Mouse (Mus musculus): ENCODE measurements at regions not wholly inside any gene's neighbourhood (a gene's known extent, or its start where the extent isn't known, plus 50 kb on each side); places are given as distances from the start of the nearest gene placed in this dataset.

- Histone ChIP-seq H3K4me1 (no peaks in the 10 kb centered on the region), H3K9ac (no peak overlapping the region), H3K9me3 (replicated peaks) (no peaks in the 10 kb centered on the region; the same call in 1 of the 2 replicates), H3K36me3 (no peaks in the 10 kb centered on the region), H3K27me3 (replicated peaks) (no peaks in the 10 kb centered on the region), H3K4me3 (no peak overlapping the region), H3K4me2 (no peak overlapping the region), H3K27ac (no peak overlapping the region)
- ATAC-seq, result no peak
- 75% methylated on average over 8 of the region's 8 CpGs for WGBS (ENCODE audit: insufficient replicate concordance)
These were observed 311.5 kb upstream of the Castor2 start for GRCm38 (mm10) chr5:133788006-133788405.

- Histone ChIP-seq H3K4me2 (no peak overlapping the region), H3K27me3 (replicated peaks) (no peaks in the 10 kb centered on the region), H3K36me3 (no peaks in the 10 kb centered on the region), H3K9me3 (replicated peaks) (no peaks in the 10 kb centered on the region; the same call in 1 of the 2 replicates), H3K4me3 (no peak overlapping the region), H3K27ac (no peak overlapping the region), H3K9ac (no peak overlapping the region), H3K4me1 (no peaks in the 10 kb centered on the region)
- WGBS (ENCODE audit: insufficient replicate concordance), result 69% methylated on average over 7 of the region's 7 CpGs
- no peak for ATAC-seq
These were observed 312.0 kb upstream of the Castor2 start for GRCm38 (mm10) chr5:133787491-133787890.

- no peak overlapping the region for H3K4me3 ChIP-seq
- H3K27ac ChIP-seq, result no peak overlapping the region
- no peak for ATAC-seq
- no peaks in the 10 kb centered on the region for H3K4me1 ChIP-seq
- H3K27me3 ChIP-seq (replicated peaks), result no peaks in the 10 kb centered on the region
- no peaks in the 10 kb centered on the region for H3K9me3 ChIP-seq (replicated peaks)
- no peak overlapping the region for H3K9ac ChIP-seq
- H3K36me3 ChIP-seq, result no peaks in the 10 kb centered on the region
- no peak overlapping the region for H3K4me2 ChIP-seq
These were observed 322.9 kb upstream of the Castor2 start for GRCm38 (mm10) chr5:133776591-133776990.

- Histone ChIP-seq H3K4me1 (no peaks in the 10 kb centered on the region), H3K9ac (no peak overlapping the region), H3K9me3 (replicated peaks) (no peaks in the 10 kb centered on the region), H3K4me3 (no peak overlapping the region), H3K36me3 (no peaks in the 10 kb centered on the region), H3K27me3 (replicated peaks) (no peaks in the 10 kb centered on the region), H3K27ac (no peak overlapping the region), H3K4me2 (no peak overlapping the region)
- 62% methylated on average over 3 of the region's 3 CpGs for WGBS (ENCODE audit: insufficient replicate concordance)
- ATAC-seq, result no peak
These were observed 325.4 kb upstream of the Castor2 start for GRCm38 (mm10) chr5:133774116-133774515.

GRCm38 (mm10) chr5:133768856-133769255 is 330.7 kb upstream of the Castor2 start:
- no peak for ATAC-seq
- no peak overlapping the region for H3K4me3 ChIP-seq
- no peaks in the 10 kb centered on the region for H3K27me3 ChIP-seq (replicated peaks)
- H3K4me1 ChIP-seq, result no peaks in the 10 kb centered on the region
- no peak overlapping the region for H3K27ac ChIP-seq
- H3K36me3 ChIP-seq, result no peaks in the 10 kb centered on the region
- H3K9ac ChIP-seq, result no peak overlapping the region
- 56% methylated on average over 2 of the region's 2 CpGs for WGBS (ENCODE audit: insufficient replicate concordance)
- H3K4me2 ChIP-seq, result no peak overlapping the region
- no peaks in the 10 kb centered on the region for H3K9me3 ChIP-seq (replicated peaks)

- no peaks in the 10 kb centered on the region for H3K36me3 ChIP-seq
- no peak overlapping the region for H3K9ac ChIP-seq
- no peaks in the 10 kb centered on the region for H3K4me1 ChIP-seq
- H3K4me3 ChIP-seq, result no peak overlapping the region
- H3K27ac ChIP-seq, result no peak overlapping the region
- no peaks in the 10 kb centered on the region for H3K27me3 ChIP-seq (replicated peaks)
- 78% methylated on average over 2 of the region's 2 CpGs for WGBS (ENCODE audit: insufficient replicate concordance)
- no peaks in the 10 kb centered on the region for H3K9me3 ChIP-seq (replicated peaks)
- ATAC-seq, result no peak
- H3K4me2 ChIP-seq, result no peak overlapping the region
These were observed 341.7 kb upstream of the Castor2 start for GRCm38 (mm10) chr5:133757817-133758216.

- Histone ChIP-seq H3K4me2 (no peak overlapping the region), H3K36me3 (no peaks in the 10 kb centered on the region), H3K4me3 (no peak overlapping the region), H3K27ac (no peak overlapping the region), H3K27me3 (replicated peaks) (no peaks in the 10 kb centered on the region), H3K4me1 (no peaks in the 10 kb centered on the region), H3K9ac (no peak overlapping the region), H3K9me3 (replicated peaks) (no peaks in the 10 kb centered on the region)
- ATAC-seq, result no peak
- 38% methylated on average over 7 of the region's 7 CpGs for WGBS (ENCODE audit: insufficient replicate concordance)
These were observed 345.3 kb upstream of the Castor2 start for GRCm38 (mm10) chr5:133754180-133754579.

- 39% methylated on average over 8 of the region's 8 CpGs for WGBS (ENCODE audit: insufficient replicate concordance)
- 0 out of 2 replicates have a peak, but pooled peaks cover under 1% of the 10 kb centered on the region for H3K9me3 ChIP-seq (replicated peaks)
- no peaks in the 10 kb centered on the region for H3K4me1 ChIP-seq
- H3K27ac ChIP-seq, result no peak overlapping the region
- H3K9ac ChIP-seq, result no peak overlapping the region
- no peak for ATAC-seq
- H3K27me3 ChIP-seq (replicated peaks), result no peaks in the 10 kb centered on the region
- H3K4me2 ChIP-seq, result no peak overlapping the region
- H3K36me3 ChIP-seq, result no peaks in the 10 kb centered on the region
- H3K4me3 ChIP-seq, result no peak overlapping the region
These were observed 345.9 kb upstream of the Castor2 start for GRCm38 (mm10) chr5:133753461-133754160.

- no peaks in the 10 kb centered on the region for H3K27me3 ChIP-seq (replicated peaks)
- WGBS (ENCODE audit: insufficient replicate concordance), result 57% methylated on average over 1 of the region's 1 CpGs
- no peak overlapping the region for H3K4me2 ChIP-seq
- no peak overlapping the region for H3K9ac ChIP-seq
- no peak for ATAC-seq
- H3K36me3 ChIP-seq, result no peaks in the 10 kb centered on the region
- H3K27ac ChIP-seq, result no peak overlapping the region
- H3K4me3 ChIP-seq, result no peak overlapping the region
- H3K4me1 ChIP-seq, result no peaks in the 10 kb centered on the region
- H3K9me3 ChIP-seq (replicated peaks), result peaks cover 26% of the 10 kb centered on the region; the same call in 1 of the 2 replicates
These were observed 352.6 kb upstream of the Castor2 start for GRCm38 (mm10) chr5:133746960-133747359.

GRCm38 (mm10) chr5:133746411-133746810 is 353.1 kb upstream of the Castor2 start:
- Histone ChIP-seq H3K4me2 (no peak overlapping the region), H3K36me3 (no peaks in the 10 kb centered on the region), H3K9ac (no peak overlapping the region), H3K4me1 (no peaks in the 10 kb centered on the region), H3K9me3 (replicated peaks) (peaks cover 26% of the 10 kb centered on the region; the same call in 1 of the 2 replicates), H3K27me3 (replicated peaks) (no peaks in the 10 kb centered on the region), H3K27ac (no peak overlapping the region), H3K4me3 (no peak overlapping the region)
- WGBS (ENCODE audit: insufficient replicate concordance), result 72% methylated on average over 10 of the region's 10 CpGs
- ATAC-seq, result no peak

GRCm38 (mm10) chr5:133744136-133744535 is 355.4 kb upstream of the Castor2 start:
- no peak overlapping the region for H3K27ac ChIP-seq
- no peaks in the 10 kb centered on the region for H3K27me3 ChIP-seq (replicated peaks)
- peaks cover 26% of the 10 kb centered on the region; the same call in 1 of the 2 replicates for H3K9me3 ChIP-seq (replicated peaks)
- no peak overlapping the region for H3K4me2 ChIP-seq
- ATAC-seq, result no peak
- 62% methylated on average over 3 of the region's 3 CpGs for WGBS (ENCODE audit: insufficient replicate concordance)
- H3K4me1 ChIP-seq, result no peaks in the 10 kb centered on the region
- no peaks in the 10 kb centered on the region for H3K36me3 ChIP-seq
- H3K9ac ChIP-seq, result no peak overlapping the region
- no peak overlapping the region for H3K4me3 ChIP-seq

- ATAC-seq, result no peak
- WGBS (ENCODE audit: insufficient replicate concordance), result 60% methylated on average over 2 of the region's 2 CpGs
- no peak overlapping the region for H3K4me2 ChIP-seq
These were observed 355.9 kb upstream of the Castor2 start for GRCm38 (mm10) chr5:133743606-133744005.

GRCm38 (mm10) chr5:133731871-133732270 is 367.6 kb upstream of the Castor2 start:
- Histone ChIP-seq H3K4me2 (no peak overlapping the region), H3K36me3 (no peaks in the 10 kb centered on the region), H3K4me1 (no peaks in the 10 kb centered on the region), H3K9ac (no peak overlapping the region), H3K9me3 (replicated peaks) (peaks cover 8% of the 10 kb centered on the region; the same call in 1 of the 2 replicates), H3K27ac (no peak overlapping the region), H3K27me3 (replicated peaks) (no peaks in the 10 kb centered on the region), H3K4me3 (no peak overlapping the region)
- 57% methylated on average over 4 of the region's 4 CpGs for WGBS (ENCODE audit: insufficient replicate concordance)
- ATAC-seq, result no peak

More at GRCm38 (mm10) chr5:133743606-133744005, 355.9 kb upstream of the Castor2 start:
- Histone ChIP-seq H3K9ac (no peak overlapping the region), H3K4me1 (no peaks in the 10 kb centered on the region), H3K27ac (no peak overlapping the region), H3K4me3 (no peak overlapping the region), H3K9me3 (replicated peaks) (peaks cover 26% of the 10 kb centered on the region; the same call in 1 of the 2 replicates), H3K27me3 (replicated peaks) (no peaks in the 10 kb centered on the region), H3K36me3 (no peaks in the 10 kb centered on the region)

All from liver, embryonic 12.5 days (tissue).